Mouse (Mus musculus): ENCODE results near the gene Grn.

Grn gene

GRCm38 (mm10) chr11:102469648-102470357, 39.7 kb downstream of the Grn start, which contains the start of gene Itga2b:
Gene Itga2b (minus strand): TSS chr11:102470122.
- no peak for DNase-seq (ENCODE audit: extremely low read depth, low read depth, low spot score)

GRCm38 (mm10) chr11:102475027-102475426, 44.9 kb downstream of the Grn start:
- no peak for DNase-seq (ENCODE audit: extremely low read depth, low read depth, low spot score)

- no peak for DNase-seq (ENCODE audit: extremely low read depth, low read depth, low spot score)
Measured at GRCm38 (mm10) chr11:102478671-102479070, 48.6 kb downstream of the Grn start.

- no peak for DNase-seq (ENCODE audit: extremely low read depth, low read depth, low spot score)
Measured at GRCm38 (mm10) chr11:102479581-102479980, 49.5 kb downstream of the Grn start.

GRCm38 (mm10) chr11:102480111-102480510, 50.0 kb downstream of the Grn start:
- DNase-seq (ENCODE audit: extremely low read depth, low read depth, low spot score), result no peak

- no peak for DNase-seq (ENCODE audit: extremely low read depth, low read depth, low spot score)
Measured at GRCm38 (mm10) chr11:102480897-102481296, 50.8 kb downstream of the Grn start.

GRCm38 (mm10) chr11:102481779-102482178, 51.7 kb downstream of the Grn start:
- no peak for DNase-seq (ENCODE audit: extremely low read depth, low read depth, low spot score)

Data from fat pad, adult 2 months (tissue).